Comparison of ENCODE assay signal across 8 mouse cellular contexts in the genomic region with DNA sequence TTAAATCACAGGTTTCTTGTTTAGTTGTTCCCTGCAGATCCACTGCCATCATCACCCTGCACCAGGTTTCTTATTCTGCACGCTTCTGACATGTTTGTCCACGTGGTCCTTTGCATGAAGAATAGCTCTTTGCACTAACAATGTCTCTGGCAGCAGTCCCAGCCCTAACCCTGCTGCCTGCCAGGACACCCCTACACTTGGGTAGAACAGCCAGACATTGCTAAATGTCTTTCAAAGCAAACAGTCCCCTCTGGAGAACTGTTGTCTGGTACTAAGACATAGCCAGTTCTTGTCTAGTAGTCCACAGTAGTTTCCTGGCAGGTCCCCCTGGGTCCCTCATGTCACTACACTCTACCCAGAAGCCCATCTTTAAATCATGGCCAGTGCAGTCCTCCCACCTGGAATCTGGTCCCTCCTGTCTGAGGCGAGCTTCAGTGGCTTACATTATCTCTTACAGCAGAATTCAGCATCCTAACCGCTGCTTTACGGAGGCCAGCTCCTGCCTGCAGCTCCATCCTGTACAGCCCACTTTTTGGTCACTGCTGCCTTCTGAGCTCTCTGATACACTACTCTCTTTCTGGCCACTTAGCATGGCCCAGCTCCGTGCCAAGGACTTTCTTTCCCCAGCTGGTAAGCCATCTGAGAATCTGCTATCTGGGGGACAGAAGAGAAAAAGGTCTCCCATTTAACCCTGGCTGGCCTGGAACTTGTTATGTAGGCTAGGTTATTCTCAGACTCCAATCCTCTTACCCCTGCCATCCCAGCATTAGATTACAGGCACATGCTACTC.
DNase-seq lines count a peak whose midpoint lies in the region; ATAC-seq and TF ChIP-seq lines count a peak whose summit lies in the region.
"Had no signal": no experiment of that assay in that cellular context is flagged by ENCODE, and none has a peak within 500 bp of the region (broad histone marks: within the 10 kb centered on the region; RNA-seq: fewer than 3 reads in every experiment).

No protein-coding gene starts in this region.

- WGBS in kidney, adult 2 months: 61% methylated on average over 6 of the region's 6 CpGs
- WGBS in kidney, embryonic 16.5 days: 62% methylated on average over 6 of the region's 6 CpGs
- WGBS in hindbrain, embryonic 16.5 days: 62% methylated on average over 6 of the region's 6 CpGs

- H3K9me3 ChIP-seq in kidney, embryonic 16.5 days (ENCODE audit: low read length): no peaks in the 10 kb centered on the region
- H3K9me3 ChIP-seq in hindbrain, embryonic 16.5 days (ENCODE audit: control insufficient read depth, low read length): no peaks in the 10 kb centered on the region
- H3K9me3 ChIP-seq: megakaryocyte, embryonic 14.5 days had no signal

- no peak overlapping the region for H3K9ac ChIP-seq in kidney, embryonic 16.5 days (replicated peaks; ENCODE audit: low read length)
- H3K9ac ChIP-seq in hindbrain, embryonic 16.5 days (ENCODE audit: low read depth, low read length): no peak overlapping the region

- no peaks in the 10 kb centered on the region for H3K4me1 ChIP-seq in kidney, adult 2 months (ENCODE audit: control insufficient read depth, insufficient read depth, low read length)
- no peaks in the 10 kb centered on the region for H3K4me1 ChIP-seq in kidney, embryonic 16.5 days (ENCODE audit: insufficient read depth, low read length)
- H3K4me1 ChIP-seq in hindbrain, embryonic 16.5 days (ENCODE audit: control insufficient read depth, insufficient read depth, low read depth, low read length): peaks cover 6% of the 10 kb centered on the region; the same call in 1 of the 2 replicates
- H3K4me1 ChIP-seq: megakaryocyte, embryonic 14.5 days had no signal

- no peak for TF ChIP-seq POLR2A in kidney, adult 2 months (IDR thresholded peaks at IDR 0.05; ENCODE audit: low read depth, low read length)

- H3K4me3 ChIP-seq in kidney, adult 2 months (ENCODE audit: insufficient read depth, low read depth, low read length): no peak overlapping the region
- no peak overlapping the region for H3K4me3 ChIP-seq in kidney, embryonic 16.5 days (ENCODE audit: low read length)
- no peak overlapping the region for H3K4me3 ChIP-seq in hindbrain, embryonic 16.5 days (ENCODE audit: low read length)
- H3K4me3 ChIP-seq: megakaryocyte, embryonic 14.5 days had no signal

- no peak for ATAC-seq in kidney, embryonic 16.5 days (ENCODE audit: low FRiP score, low TSS enrichment)
- ATAC-seq in hindbrain, embryonic 16.5 days: peak; percentile 89
- ATAC-seq in megakaryocyte, adult 5-6 weeks (ENCODE audit: poor library complexity, severe bottlenecking): no peak

- H3K27me3 ChIP-seq in kidney, adult 2 months (replicated peaks; ENCODE audit: control insufficient read depth, insufficient read depth, low read length): no peaks in the 10 kb centered on the region
- H3K27me3 ChIP-seq in kidney, embryonic 16.5 days (ENCODE audit: insufficient read depth, low read length): no peaks in the 10 kb centered on the region
- no peaks in the 10 kb centered on the region for H3K27me3 ChIP-seq in hindbrain, embryonic 16.5 days (replicated peaks; ENCODE audit: control insufficient read depth, insufficient read depth, low read length)
- H3K27me3 ChIP-seq: megakaryocyte, embryonic 14.5 days had no signal

- no peak overlapping the region for H3K4me2 ChIP-seq in kidney, embryonic 16.5 days (replicated peaks; ENCODE audit: low read depth, low read length)
- H3K4me2 ChIP-seq in hindbrain, embryonic 16.5 days (ENCODE audit: low read length): no peak overlapping the region

- TF ChIP-seq CTCF in kidney, adult 2 months (conservative IDR thresholded peaks at IDR 0.05; ENCODE audit: insufficient read depth, insufficient read length, low read depth, low read length): no peak

- no peak overlapping the region for H3K27ac ChIP-seq in kidney, adult 2 months (ENCODE audit: insufficient read depth, low read depth, low read length)
- H3K27ac ChIP-seq in kidney, embryonic 16.5 days (ENCODE audit: low read length): no peak overlapping the region
- H3K27ac ChIP-seq in hindbrain, embryonic 16.5 days (ENCODE audit: low read depth, low read length): peak overlapping the region; percentile 3; the same call in 1 of the 2 replicates

- no peaks in the 10 kb centered on the region for H3K36me3 ChIP-seq in kidney, adult 2 months (ENCODE audit: control insufficient read depth, insufficient read depth, low read length)
- H3K36me3 ChIP-seq in kidney, embryonic 16.5 days (ENCODE audit: insufficient read depth, low read length): peaks cover 6% of the 10 kb centered on the region; the same call in 1 of the 2 replicates
- no peaks in the 10 kb centered on the region for H3K36me3 ChIP-seq in hindbrain, embryonic 16.5 days (ENCODE audit: control insufficient read depth, insufficient read depth, low read length)

- peak; percentile 70 for DNase-seq in kidney, adult 2 months
- DNase-seq in cerebellum, postnatal 25 days: peak; percentile 31 to 59
- DNase-seq in lung, postnatal 14 days: peak; percentile 60
- DNase-seq in gastrocnemius, adult 8-10 months (ENCODE audit: low spot score in 2 of 2): no peak

Comparison
In these comparisons a context has a peak if more than half of its experiments do, and no peak if none do; other contexts are left out.
1. DNase-seq: peak in kidney, adult 2 months (single experiment), cerebellum, postnatal 25 days (2 of 2) and lung, postnatal 14 days (single experiment); none in gastrocnemius, adult 8-10 months (0 of 2).